27 mouse cellular contexts compared by ENCODE assay signal in genomic region chrX:85289846-85290245, GRCm38 (mm10). TPM values are rescaled to one million over a fixed set of nuclear protein-coding genes. Genes with fewer than 3 reads are reported as not detected.
"Had no signal": no experiment of that assay in that cellular context is flagged by ENCODE, and none has a peak within 500 bp of the region (broad histone marks: within the 10 kb centered on the region; RNA-seq: fewer than 3 reads in every experiment).

No protein-coding gene starts in this region.

- H3K4me2 ChIP-seq: lung, embryonic 15.5 days; midbrain, embryonic 12.5 days; neural tube, embryonic 13.5 days; neural tube, embryonic 15.5 days; stomach, embryonic 15.5 days had no signal

- DNase-seq: liver, postnatal 0 days; lung, adult 2 months; lung, postnatal 14 days; lung, postnatal 36 days; midbrain, embryonic 14.5 days; retina, postnatal 1 day; right cerebral cortex, adult 18-20 months; right cerebral cortex, postnatal 14 days; thymus, adult 2 months; thymus, postnatal 25 days; thymus, postnatal 4 days had no signal

- H3K27ac ChIP-seq: lung, embryonic 15.5 days; macrophage; midbrain, embryonic 10.5 days; midbrain, embryonic 12.5 days; neural tube, embryonic 13.5 days; neural tube, embryonic 15.5 days; stomach, embryonic 15.5 days; stomach, postnatal 0 days had no signal

- H3K4me1 ChIP-seq: lung, embryonic 15.5 days; midbrain, embryonic 10.5 days; midbrain, embryonic 12.5 days; neural tube, embryonic 13.5 days; neural tube, embryonic 15.5 days; stomach, embryonic 15.5 days had no signal

- H3K27me3 ChIP-seq: lung, embryonic 15.5 days; midbrain, embryonic 12.5 days; neural tube, embryonic 13.5 days; neural tube, embryonic 15.5 days; stomach, embryonic 15.5 days had no signal

- H3K4me3 ChIP-seq: lung, embryonic 15.5 days; midbrain, embryonic 10.5 days; midbrain, embryonic 12.5 days; myocyte; neural tube, embryonic 13.5 days; neural tube, embryonic 15.5 days; stomach, embryonic 15.5 days had no signal

- H3K9me3 ChIP-seq: lung, embryonic 15.5 days; midbrain, embryonic 10.5 days; midbrain, embryonic 12.5 days; neural tube, embryonic 13.5 days; neural tube, embryonic 15.5 days; stomach, embryonic 15.5 days had no signal

- ATAC-seq: liver, postnatal 0 days; lung, postnatal 0 days; midbrain, embryonic 16.5 days had no signal

- H3K36me3 ChIP-seq: lung, embryonic 15.5 days; midbrain, embryonic 10.5 days; midbrain, embryonic 12.5 days; neural tube, embryonic 13.5 days; neural tube, embryonic 15.5 days; stomach, embryonic 15.5 days had no signal

- H3K9ac ChIP-seq: liver, postnatal 0 days; lung, embryonic 15.5 days; midbrain, embryonic 12.5 days; neural tube, embryonic 13.5 days; neural tube, embryonic 15.5 days; stomach, embryonic 15.5 days had no signal

RNA-seq across cellular contexts. Expression of gene Fthl17a, which starts 40.4 kb away (rescaled TPM):
- total RNA-seq: megakaryocyte, adult 5-6 weeks; megakaryocyte-erythroid progenitor cell, adult 5-6 weeks had no signal
- polyA plus RNA-seq: liver, postnatal 0 days; lung, adult 2 months; lung, embryonic 15.5 days; lung, postnatal 0 days; macrophage; midbrain, embryonic 10.5 days; midbrain, embryonic 12.5 days; midbrain, embryonic 14.5 days; midbrain, embryonic 16.5 days; myocyte; neural tube, embryonic 11.5 days; neural tube, embryonic 13.5 days; neural tube, embryonic 15.5 days; spleen, adult 2 months; stomach, embryonic 15.5 days; stomach, postnatal 0 days; thymus, adult 2 months; urinary bladder, adult 2 months had no signal
